Mouse (Mus musculus) CH12.LX (cell line): ENCODE data around the gene Med1.

ENCODE experiments used
- BHLHE40 ChIP-seq: IDR thresholded peaks from 2 replicates; pipeline ENCODE4 v1.6.1; 2011; ENCODE audit warnings: mild to moderate bottlenecking, low read depth, low read length, improper control_type of control experiment
- CTCF ChIP-seq, 2 experiments: IDR thresholded peaks in 1 of 2; conservative IDR thresholded peaks in 1 of 2; 2 replicates each; pipeline ENCODE4 v1.5.1; 2011 to 2012; ENCODE audit warnings: low read depth in 2 of 2, low read length in 2 of 2, improper control_type of control experiment in 1 of 2, inconsistent platforms in 1 of 2, mild to moderate bottlenecking in 1 of 2, moderate library complexity in 1 of 2
- KAT2A ChIP-seq: IDR thresholded peaks from 2 replicates; pipeline ENCODE4 v1.6.1; 2012; ENCODE audit warnings: low read length, improper control_type of control experiment, inconsistent platforms; ENCODE audit not compliant: insufficient replicate concordance
- MAFK ChIP-seq: IDR thresholded peaks from 2 replicates; pipeline ENCODE4 v1.6.1; 2011; ENCODE audit warnings: low read length, improper control_type of control experiment; ENCODE audit not compliant: insufficient replicate concordance
- MAX ChIP-seq: IDR thresholded peaks from 2 replicates; pipeline ENCODE4 v1.6.1; 2011; ENCODE audit warnings: low read length, improper control_type of control experiment
- POLR2A ChIP-seq: IDR thresholded peaks from 2 replicates; pipeline ENCODE4 v1.6.1; 2011; ENCODE audit warnings: low read depth, mild to moderate bottlenecking, improper control_type of control experiment, low read length
- RCOR1 ChIP-seq: conservative IDR thresholded peaks from 2 replicates; pipeline ENCODE4 v1.6.1; 2012; ENCODE audit warnings: low read depth, mild to moderate bottlenecking, inconsistent platforms, low read length, improper control_type of control experiment
- ZNF384 ChIP-seq: IDR thresholded peaks from 2 replicates; pipeline ENCODE4 v1.6.1; 2012; ENCODE audit warnings: low read depth, low read length, improper control_type of control experiment, inconsistent platforms

DNA sequence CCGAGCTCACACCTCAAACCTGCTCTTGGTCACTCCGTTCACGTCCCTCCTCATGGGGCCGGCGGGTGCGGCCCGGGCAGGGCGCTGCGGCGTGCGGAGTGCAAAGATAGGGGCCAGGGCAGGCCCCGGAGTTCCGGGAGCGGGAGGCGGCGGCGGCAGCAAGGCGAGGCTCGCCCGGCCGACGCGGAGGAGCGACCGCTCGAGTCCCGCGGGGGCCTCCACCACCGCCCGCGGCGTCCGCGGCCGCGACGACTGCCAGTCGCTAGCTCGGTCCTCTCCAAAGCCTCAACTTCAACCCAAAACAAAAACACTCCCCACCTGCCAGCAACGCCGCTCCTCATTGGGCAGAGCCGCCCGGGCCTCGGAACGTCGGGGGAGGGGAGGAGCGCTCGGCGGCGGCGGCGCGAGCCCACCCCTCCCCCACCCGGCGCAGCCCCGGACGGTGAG lies 43.8 kb downstream of the Med1 start:
- TF ChIP-seq BHLHE40 (peak; percentile 57), CTCF (conservative IDR thresholded peaks at IDR 0.05 in 1 of 2, IDR thresholded peaks at IDR 0.05 in 1 of 2; ENCODE audit: low read depth in 2 of 2, low read length in 2 of 2) (no peak), MAFK (0 out of 2 replicates have a peak, but pooled peaks have one; percentile 6), RCOR1 (peak; percentile 66; the same call in 1 of the 2 replicates), POLR2A (peak; percentile 51; the same call in 1 of the 2 replicates), MAX (peak; percentile 69; the same call in 1 of the 2 replicates), ZNF384 (no peak), KAT2A (peak; percentile 73; the same call in 1 of the 2 replicates)
